Comparison of ENCODE assay signal across 8 mouse cellular contexts in genomic region chr15:88854969-88855830, GRCm38 (mm10). TPM values are rescaled to one million over a fixed set of nuclear protein-coding genes. Genes with fewer than 3 reads are reported as not detected.
A peak's percentile ranks its signal among the peaks of the same experiment; 100 is the strongest.
DNase-seq lines count a peak whose midpoint lies in the region; ATAC-seq and TF ChIP-seq lines count a peak whose summit lies in the region.
"Had no signal": no experiment of that assay in that cellular context is flagged by ENCODE, and none has a peak within 500 bp of the region (broad histone marks: within the 10 kb centered on the region; RNA-seq: fewer than 3 reads in every experiment).

No protein-coding gene starts in this region.

- H3K4me2 ChIP-seq in kidney, embryonic 16.5 days (replicated peaks; ENCODE audit: low read depth, low read length) = no peak overlapping the region
- H3K4me2 ChIP-seq: liver, embryonic 15.5 days had no signal

- H3K4me3 ChIP-seq in left cerebral cortex, adult 2 months = no peak overlapping the region
- no peak overlapping the region; the same call in 1 of the 2 replicates for H3K4me3 ChIP-seq in embryonic facial prominence, embryonic 10.5 days
- no peak overlapping the region for H3K4me3 ChIP-seq in kidney, embryonic 16.5 days (ENCODE audit: low read length)
- H3K4me3 ChIP-seq: liver, embryonic 15.5 days had no signal

- WGBS in embryonic facial prominence, embryonic 10.5 days = 66% methylated on average over 15 of the region's 15 CpGs
- 72% methylated on average over 15 of the region's 15 CpGs for WGBS in kidney, embryonic 16.5 days

- no peaks in the 10 kb centered on the region for H3K36me3 ChIP-seq in embryonic facial prominence, embryonic 10.5 days (replicated peaks)
- no peaks in the 10 kb centered on the region for H3K36me3 ChIP-seq in kidney, embryonic 16.5 days (ENCODE audit: insufficient read depth, low read length)
- H3K36me3 ChIP-seq: liver, embryonic 15.5 days had no signal

- no peak for DNase-seq in left cerebral cortex, adult 2 months (ENCODE audit: extremely low spot score in 1 of 2, low spot score in 2 of 2)
- no peak for DNase-seq in left cerebral cortex, postnatal 10 days (ENCODE audit: extremely low spot score in 1 of 2, low spot score in 2 of 2)
- DNase-seq in embryonic facial prominence, embryonic 10.5 days (ENCODE audit: low spot score) = no peak
- DNase-seq in right cerebral cortex, postnatal 10 days (ENCODE audit: low spot score in 2 of 2) = no peak

- H3K27me3 ChIP-seq in embryonic facial prominence, embryonic 10.5 days (replicated peaks; ENCODE audit: low read depth, poor library complexity, severe bottlenecking) = no peaks in the 10 kb centered on the region
- H3K27me3 ChIP-seq in kidney, embryonic 16.5 days (ENCODE audit: insufficient read depth, low read length) = no peaks in the 10 kb centered on the region
- H3K27me3 ChIP-seq: liver, embryonic 15.5 days had no signal

- 0 out of 2 replicates have a peak overlapping the region, but pooled peaks have one; percentile 28 for H3K27ac ChIP-seq in left cerebral cortex, adult 2 months
- peak overlapping the region; percentile 30; the same call in 1 of the 2 replicates for H3K27ac ChIP-seq in embryonic facial prominence, embryonic 10.5 days (replicated peaks)
- peak overlapping the region; percentile 77 for H3K27ac ChIP-seq in kidney, embryonic 16.5 days (ENCODE audit: low read length)
- H3K27ac ChIP-seq: liver, embryonic 15.5 days had no signal

- ATAC-seq in kidney, embryonic 16.5 days (ENCODE audit: low FRiP score, low TSS enrichment) = no peak
- peak; percentile 85 for ATAC-seq in megakaryocyte progenitor cell, adult 5-6 weeks (replicated peaks; ENCODE audit: poor library complexity)
- ATAC-seq in frontal cortex, adult (ENCODE audit: low TSS enrichment) = no peak

- H3K9me3 ChIP-seq in embryonic facial prominence, embryonic 10.5 days = no peaks in the 10 kb centered on the region
- no peaks in the 10 kb centered on the region for H3K9me3 ChIP-seq in kidney, embryonic 16.5 days (ENCODE audit: low read length)
- H3K9me3 ChIP-seq: liver, embryonic 15.5 days had no signal

- peaks cover 43% of the 10 kb centered on the region for H3K4me1 ChIP-seq in embryonic facial prominence, embryonic 10.5 days
- peaks cover 39% of the 10 kb centered on the region for H3K4me1 ChIP-seq in kidney, embryonic 16.5 days (ENCODE audit: insufficient read depth, low read length)

- no peak overlapping the region for H3K9ac ChIP-seq in kidney, embryonic 16.5 days (replicated peaks; ENCODE audit: low read length)
- H3K9ac ChIP-seq: liver, embryonic 15.5 days had no signal

- TF ChIP-seq CTCF in left cerebral cortex, adult 2 months (IDR thresholded peaks at IDR 0.05) = no peak

- intact Hi-C loops in left cerebral cortex, adult 2 months (cut with DNase I) = no loop called here
- intact Hi-C loops in left cerebral cortex, postnatal 10 days (cut with DNase I) = no loop called here

RNA-seq across cellular contexts. Expression of gene Pim3, which starts 6.8 kb away (rescaled TPM):
- total RNA-seq in left cerebral cortex, adult 2 months (2021) = 10 to 100 TPM; 46.8 to 50.0 TPM
- total RNA-seq in left cerebral cortex, postnatal 10 days (2021) = 10 to 100 TPM; 40.6 to 44.0 TPM
- polyA plus RNA-seq in embryonic facial prominence, embryonic 10.5 days (2016; fragmentation: Nextera tagmentation; extraction: Ambion mirVana) = 43.6 and 49.0 TPM in 2 replicates
- polyA plus RNA-seq in kidney, embryonic 16.5 days (2015; fragmentation: Nextera tagmentation; extraction: Ambion mirVana) = 59.6 and 77.7 TPM in 2 replicates
- total RNA-seq in megakaryocyte progenitor cell, adult 5-6 weeks (2015) = 11.0 and 18.0 TPM in 2 replicates
- total RNA-seq in megakaryocyte progenitor cell, adult 5-6 weeks (2017) = 11.1 and 14.3 TPM in 2 replicates

RNA-seq across cellular contexts. Expression of gene Creld2, which starts 35.8 kb away (rescaled TPM):
- 10 to 100 TPM; 22.1 to 26.3 TPM for total RNA-seq in left cerebral cortex, adult 2 months (2021)
- 10 to 100 TPM; 14.2 to 18.8 TPM for total RNA-seq in left cerebral cortex, postnatal 10 days (2021)
- 92.2 and 93.9 TPM in 2 replicates for polyA plus RNA-seq in embryonic facial prominence, embryonic 10.5 days (2016; fragmentation: Nextera tagmentation; extraction: Ambion mirVana)
- polyA plus RNA-seq in kidney, embryonic 16.5 days (2015; fragmentation: Nextera tagmentation; extraction: Ambion mirVana) = 118 and 133 TPM in 2 replicates
- 65.2 and 68.1 TPM in 2 replicates for total RNA-seq in megakaryocyte progenitor cell, adult 5-6 weeks (2015)
- 117 and 124 TPM in 2 replicates for total RNA-seq in megakaryocyte progenitor cell, adult 5-6 weeks (2017)

RNA-seq across cellular contexts. Expression of gene Alg12, which starts 36.1 kb away (rescaled TPM):
- total RNA-seq in left cerebral cortex, adult 2 months (2021) = 10 to 100 TPM; 13.3 to 14.4 TPM
- total RNA-seq in left cerebral cortex, postnatal 10 days (2021) = 10 to 100 TPM in 1 of 2 experiments, 1 to 10 TPM in 1; 8.8 to 10.4 TPM
- polyA plus RNA-seq in embryonic facial prominence, embryonic 10.5 days (2016; fragmentation: Nextera tagmentation; extraction: Ambion mirVana) = 10.9 and 12.5 TPM in 2 replicates
- polyA plus RNA-seq in kidney, embryonic 16.5 days (2015; fragmentation: Nextera tagmentation; extraction: Ambion mirVana) = 15.7 and 16.9 TPM in 2 replicates
- 10.9 and 18.2 TPM in 2 replicates for total RNA-seq in megakaryocyte progenitor cell, adult 5-6 weeks (2015)
- 7.9 and 10.3 TPM in 2 replicates for total RNA-seq in megakaryocyte progenitor cell, adult 5-6 weeks (2017)
